Mouse (Mus musculus) embryo, embryonic 11.5 days (tissue): ENCODE data around the gene Rfx1.
A peak's percentile ranks its signal among the peaks of the same experiment; 100 is the strongest.

Source experiments
- DNase-seq: peaks from one replicate; pipeline ENCODE4 v3.0.0-alpha.2; 2012; ENCODE audit warnings: low read depth, low spot score

Rfx1 gene

DNA sequence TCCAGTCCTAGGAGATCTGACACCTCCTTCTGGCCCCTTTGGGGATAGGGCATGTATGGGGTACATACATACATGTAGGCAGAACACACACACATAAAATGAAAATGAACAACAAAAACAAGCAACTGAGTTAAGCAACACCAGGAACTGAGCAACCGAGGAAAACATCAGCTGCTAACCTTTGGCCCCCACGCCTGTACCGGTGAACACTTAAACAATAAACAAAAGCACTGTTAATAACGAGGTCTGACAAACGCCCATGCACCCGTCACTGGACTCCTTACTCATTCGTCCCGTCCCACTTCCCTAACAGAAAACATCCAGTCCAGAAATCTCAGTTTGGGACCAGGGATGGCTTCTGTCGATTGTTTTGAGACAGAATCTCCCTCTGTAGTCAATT, 22.6 kb downstream of the Rfx1 start:
- no peak for DNase-seq

GRCm38 (mm10) chr8:84090585-84090984, 24.0 kb downstream of the Rfx1 start:
- DNase-seq = no peak

GRCm38 (mm10) chr8:84096061-84096460, 29.4 kb downstream of the Rfx1 start:
- DNase-seq = no peak

- DNase-seq = no peak
These were observed 31.7 kb downstream of the Rfx1 start for GRCm38 (mm10) chr8:84098376-84098775.

DNA sequence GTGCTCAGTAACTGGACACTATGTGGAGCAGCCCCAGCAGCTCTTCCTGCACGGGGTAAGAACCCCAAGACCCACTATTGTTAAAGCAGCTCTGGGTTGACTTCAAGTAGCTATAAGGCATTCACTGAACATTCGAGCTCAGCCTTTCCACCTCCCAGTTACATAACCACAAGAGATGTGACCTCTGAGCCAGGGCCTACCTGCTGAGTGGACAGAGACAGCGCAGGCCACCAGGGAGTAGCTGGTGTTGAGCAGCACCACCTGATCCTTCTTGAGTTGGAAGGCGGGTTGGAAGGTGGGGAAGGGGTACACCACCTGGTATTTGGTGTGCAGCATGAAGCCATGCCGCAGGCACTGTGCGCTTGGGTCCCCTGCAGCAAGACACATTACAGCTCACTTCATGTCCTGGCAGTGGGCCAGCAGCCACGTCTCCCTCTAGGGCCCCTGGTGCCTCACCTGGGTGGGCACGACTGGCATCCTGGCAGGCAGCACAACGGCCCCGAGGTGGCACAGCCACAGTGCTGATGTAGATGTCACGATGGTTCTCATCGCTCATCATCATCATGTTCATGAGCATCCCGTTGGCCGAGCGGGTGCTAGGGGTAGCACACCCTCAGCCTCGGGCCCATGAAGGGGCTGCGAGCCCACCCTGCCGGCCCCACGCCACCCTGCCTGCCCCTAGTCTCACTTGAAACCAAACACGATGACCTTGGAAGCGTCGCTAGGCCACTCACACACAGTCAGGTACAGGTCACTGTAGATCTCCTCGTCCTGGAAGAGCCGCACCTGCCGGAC, 35.0 kb downstream of the Rfx1 start:
- DNase-seq = no peak

GRCm38 (mm10) chr8:84103601-84104000, 37.0 kb downstream of the Rfx1 start:
- no peak for DNase-seq

GRCm38 (mm10) chr8:84104221-84104620, 37.6 kb downstream of the Rfx1 start:
- peak; percentile 61 for DNase-seq

DNA sequence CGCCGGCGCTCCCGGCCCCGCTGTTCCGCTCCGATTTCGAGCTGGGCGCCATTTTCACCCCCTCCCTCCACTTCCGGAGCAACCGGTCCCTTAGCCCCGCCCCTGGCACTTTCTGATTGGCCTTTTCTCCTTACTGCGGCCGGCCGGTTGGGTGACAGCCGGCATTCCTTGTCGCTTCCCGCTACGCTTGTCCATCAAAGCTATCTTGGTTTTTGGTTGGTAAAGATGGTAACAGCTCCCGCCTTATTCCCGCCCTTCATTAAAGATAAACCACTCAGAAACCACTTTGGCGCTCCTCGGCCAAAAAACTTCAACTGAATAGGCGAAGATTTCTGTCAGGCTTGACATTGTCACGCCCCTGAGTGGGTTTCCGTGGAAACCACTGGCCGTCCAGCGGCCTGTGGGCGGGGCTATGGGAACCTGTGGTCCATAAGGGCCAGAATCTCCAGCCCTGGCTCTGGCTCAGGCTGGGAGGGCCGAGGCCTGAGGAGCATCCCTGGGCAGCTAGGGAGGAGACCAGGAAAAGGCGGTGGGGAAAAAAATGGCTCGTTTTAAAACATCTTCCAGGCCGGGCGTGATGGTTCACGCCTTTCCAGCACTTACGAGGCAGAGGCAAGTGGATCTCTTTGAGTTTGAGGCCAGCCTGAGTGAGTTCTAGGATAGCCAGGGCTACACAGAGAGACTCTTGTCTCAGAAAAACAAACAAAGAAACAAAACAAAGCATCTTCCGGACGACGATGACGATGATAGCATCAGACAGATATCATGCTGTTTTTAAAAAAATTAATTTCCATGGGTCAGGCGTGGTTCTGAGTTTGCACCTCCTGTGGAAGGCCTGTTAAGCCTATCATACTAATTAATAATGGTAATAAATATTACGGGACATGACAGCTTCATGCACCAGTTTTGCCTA, 38.3 kb downstream of the Rfx1 start, which contains the start of gene Dcaf15:
TSS of gene Dcaf15 (minus strand) at position 72 of the 913 bp plus-strand sequence.
- DNase-seq = peak; percentile 97

DNA sequence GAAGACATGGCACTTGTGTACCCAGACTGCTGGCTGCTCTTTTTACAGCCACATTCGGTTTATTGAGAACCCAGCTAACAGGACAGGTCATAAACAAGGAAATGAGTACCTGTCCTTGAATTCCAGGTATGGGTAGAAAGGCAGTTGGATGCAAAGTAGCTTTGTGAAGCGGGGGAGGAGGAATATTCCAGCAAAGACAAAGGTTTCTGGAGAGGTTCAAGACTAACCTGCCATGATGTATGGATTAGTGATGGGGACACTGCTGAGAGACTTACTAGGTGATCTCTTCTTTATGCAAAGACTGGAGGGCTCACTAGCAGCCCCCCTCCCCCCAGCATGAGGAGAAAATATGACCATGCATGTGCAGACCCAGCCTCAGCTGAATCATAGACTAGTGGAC, 39.0 kb downstream of the Rfx1 start:
- DNase-seq = no peak

GRCm38 (mm10) chr8:84106216-84107040, 39.8 kb downstream of the Rfx1 start:
- no peak for DNase-seq

DNA sequence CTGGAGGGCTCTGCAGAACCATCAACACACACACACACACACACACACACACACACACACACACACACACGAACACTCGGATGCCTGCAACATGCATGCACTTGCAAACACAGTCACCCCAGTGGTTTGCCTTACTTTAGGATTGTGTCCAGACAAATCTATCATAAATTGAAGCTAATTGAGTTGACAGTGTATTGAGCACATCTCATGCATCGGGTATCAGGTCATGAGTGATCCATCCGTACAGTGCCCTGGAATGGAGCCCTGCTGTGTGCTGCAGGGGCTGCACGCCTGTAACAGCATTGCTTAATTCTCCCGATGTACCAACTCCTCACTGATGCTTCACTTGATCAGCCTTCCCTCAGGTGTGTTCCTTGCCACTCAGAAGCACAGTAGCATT, 49.0 kb downstream of the Rfx1 start:
- no peak for DNase-seq

DNA sequence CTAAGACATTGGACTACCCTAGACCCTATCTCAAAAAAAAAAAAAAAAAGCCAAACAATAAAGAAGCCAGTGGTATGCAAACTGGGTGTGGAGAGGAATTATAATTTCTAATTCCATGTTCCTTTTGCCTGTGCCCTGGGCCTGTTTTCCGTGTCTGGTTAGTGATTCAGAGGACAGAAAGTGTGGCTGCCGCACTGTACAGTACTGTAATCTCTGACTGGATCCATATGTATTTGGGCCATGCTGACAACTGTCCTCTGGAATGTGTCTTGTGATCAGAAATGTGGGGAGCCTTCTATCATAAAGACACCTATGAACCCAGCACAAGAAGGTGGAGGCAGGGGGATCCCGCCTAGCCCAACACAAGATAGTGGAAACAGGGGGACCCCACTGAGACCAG, 55.5 kb downstream of the Rfx1 start:
- no peak for DNase-seq

GRCm38 (mm10) chr8:84125656-84126055, 59.0 kb downstream of the Rfx1 start, which contains the start of gene Podnl1:
Gene Podnl1, plus strand, starts transcription at chr8:84125989.
- DNase-seq = no peak

GRCm38 (mm10) chr8:84126742-84127141, 60.1 kb downstream of the Rfx1 start:
- no peak for DNase-seq

DNA sequence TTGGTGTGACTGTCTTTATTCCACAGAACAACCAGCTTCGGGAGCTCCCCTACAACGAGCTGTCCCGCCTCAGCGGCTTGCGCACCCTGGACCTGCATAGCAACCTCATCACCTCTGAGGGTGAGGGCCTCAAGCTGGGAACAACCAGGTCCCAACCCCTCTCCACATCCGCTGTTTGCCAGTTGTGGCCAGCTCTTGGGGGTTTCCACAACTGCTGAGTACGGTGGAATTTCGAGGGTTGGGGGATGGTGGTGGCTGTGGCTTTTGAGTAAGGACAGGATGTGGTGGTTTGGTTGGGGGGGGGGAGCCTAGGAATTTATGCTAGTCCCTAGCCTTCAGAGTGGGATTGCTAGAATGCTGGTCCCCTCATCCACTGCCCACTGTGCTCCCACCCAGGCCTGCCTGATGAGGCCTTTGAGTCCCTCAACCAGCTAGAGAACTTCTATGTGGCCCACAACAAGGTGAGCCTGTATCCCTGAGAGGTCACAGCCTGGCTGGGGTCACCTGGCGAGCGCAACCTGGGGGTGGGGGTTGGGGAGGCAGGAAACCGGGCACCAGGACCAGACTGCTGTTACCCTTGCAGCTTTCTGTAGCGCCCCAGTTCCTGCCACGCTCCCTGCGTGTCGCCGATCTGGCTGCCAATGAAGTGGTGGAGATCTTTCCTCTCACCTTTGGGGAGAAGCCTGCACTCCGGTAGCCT, 60.7 kb downstream of the Rfx1 start:
- DNase-seq = no peak

DNA sequence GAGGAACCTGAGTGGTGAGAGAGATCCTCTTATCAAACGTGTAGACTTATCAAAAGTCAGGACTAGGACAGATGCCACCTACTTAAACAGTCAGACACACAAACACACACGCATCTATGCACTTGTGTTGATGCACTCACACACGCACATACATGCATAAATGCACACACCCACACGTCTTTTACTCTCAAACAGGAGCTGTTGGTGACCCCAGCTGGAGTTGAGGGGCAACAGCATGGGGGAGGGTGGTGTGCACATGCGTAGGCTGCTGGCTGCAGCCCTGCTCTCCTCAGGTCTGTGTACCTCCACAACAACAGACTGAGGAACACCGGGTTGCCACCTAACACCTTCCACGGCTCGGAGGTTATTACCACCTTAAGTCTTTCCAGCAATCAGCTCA, 61.6 kb downstream of the Rfx1 start:
- no peak for DNase-seq

GRCm38 (mm10) chr8:84130806-84131205, 64.2 kb downstream of the Rfx1 start:
- DNase-seq = no peak

DNA sequence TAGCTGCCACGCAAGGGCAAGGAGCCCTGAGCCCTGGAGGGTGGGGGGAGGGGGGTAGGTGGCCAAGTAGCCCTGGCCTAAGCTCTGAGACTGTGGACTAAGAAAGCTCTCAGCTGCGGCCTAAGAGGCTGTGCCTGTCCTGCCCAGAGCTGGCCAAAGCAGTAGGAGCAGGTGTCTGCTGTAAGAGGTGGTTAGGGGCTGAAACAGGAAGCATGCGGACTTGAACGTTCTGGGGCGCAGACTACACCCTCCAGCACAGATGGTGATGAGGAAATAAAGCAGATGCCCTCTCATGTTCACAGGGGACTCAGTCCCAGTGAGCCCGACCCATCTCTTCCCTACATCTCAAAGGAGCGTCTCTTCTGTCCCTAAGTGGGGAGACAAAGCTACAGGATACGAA, 65.6 kb downstream of the Rfx1 start:
- no peak for DNase-seq

DNA sequence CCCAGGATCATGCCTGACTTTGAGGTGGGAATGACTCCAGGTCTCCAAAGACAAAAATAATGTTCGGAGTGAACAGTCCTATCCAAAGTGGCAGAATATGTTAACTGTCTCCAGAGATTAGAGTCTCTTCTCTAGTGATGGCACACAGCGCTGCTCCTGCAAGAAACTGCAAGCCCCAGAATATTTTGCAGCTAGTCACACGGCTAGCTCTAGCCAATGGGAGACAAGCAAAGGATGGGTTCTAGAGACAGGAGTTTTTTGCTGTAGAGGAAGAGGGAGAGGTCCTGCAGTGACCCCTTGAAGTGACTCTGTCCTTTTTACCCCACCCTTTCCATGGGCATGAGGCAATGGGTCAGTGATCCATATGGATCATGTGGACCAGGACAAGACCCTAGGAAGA, 71.2 kb downstream of the Rfx1 start:
- no peak for DNase-seq

GRCm38 (mm10) chr8:84140838-84141237, 74.2 kb downstream of the Rfx1 start:
- DNase-seq = no peak

- no peak for DNase-seq
These were observed 78.1 kb downstream of the Rfx1 start for GRCm38 (mm10) chr8:84144636-84145245.
